Comparison of ENCODE assay signal across 27 mouse cellular contexts in genomic region chr14:28907659-28908058, GRCm38 (mm10).
"Had no signal": no experiment of that assay in that cellular context is flagged by ENCODE, and none has a peak within 500 bp of the region (broad histone marks: within the 10 kb centered on the region; RNA-seq: fewer than 3 reads in every experiment).

No protein-coding gene starts in this region.

- H3K36me3 ChIP-seq: heart, embryonic 10.5 days; heart, embryonic 12.5 days; hindbrain, embryonic 10.5 days; hindbrain, embryonic 12.5 days; intestine, embryonic 15.5 days; limb, embryonic 10.5 days; limb, embryonic 12.5 days; liver, embryonic 13.5 days; liver, embryonic 15.5 days had no signal

- H3K9ac ChIP-seq: heart, embryonic 12.5 days; hindbrain, embryonic 12.5 days; hindbrain, embryonic 14.5 days; intestine, embryonic 15.5 days; limb, embryonic 12.5 days; liver, embryonic 13.5 days; liver, embryonic 15.5 days had no signal

- H3K4me3 ChIP-seq: gastrocnemius, adult 2 months; heart, embryonic 10.5 days; heart, embryonic 12.5 days; hindbrain, embryonic 10.5 days; hindbrain, embryonic 12.5 days; intestine, embryonic 15.5 days; left cerebral cortex, adult 2 months; limb, embryonic 10.5 days; limb, embryonic 12.5 days; liver, embryonic 13.5 days; liver, embryonic 15.5 days had no signal

- H3K4me1 ChIP-seq: heart, embryonic 10.5 days; heart, embryonic 12.5 days; hindbrain, embryonic 10.5 days; hindbrain, embryonic 12.5 days; intestine, embryonic 15.5 days; liver, embryonic 13.5 days; liver, embryonic 15.5 days had no signal

- H3K27me3 ChIP-seq: heart, embryonic 12.5 days; hindbrain, embryonic 12.5 days; intestine, embryonic 15.5 days; limb, embryonic 12.5 days; liver, embryonic 13.5 days; liver, embryonic 15.5 days had no signal

- H3K9me3 ChIP-seq: heart, embryonic 10.5 days; heart, embryonic 12.5 days; hindbrain, embryonic 10.5 days; hindbrain, embryonic 12.5 days; intestine, embryonic 15.5 days; limb, embryonic 10.5 days; limb, embryonic 12.5 days; liver, embryonic 13.5 days; liver, embryonic 15.5 days had no signal

- ATAC-seq: hindbrain, embryonic 16.5 days; inflammation-experienced regulatory T-cells, adult 6 months; intestine, embryonic 15.5 days; intestine, postnatal 0 days had no signal

- H3K4me2 ChIP-seq: heart, embryonic 12.5 days; hindbrain, embryonic 12.5 days; hindbrain, embryonic 14.5 days; intestine, embryonic 15.5 days; limb, embryonic 12.5 days; liver, embryonic 11.5 days; liver, embryonic 13.5 days; liver, embryonic 15.5 days had no signal

- DNase-seq: gastrocnemius, adult 2 months; gastrocnemius, postnatal 10 days; gastrocnemius, postnatal 25 days; heart, adult 18-20 months; heart, postnatal 10 days; heart, postnatal 4 days; kidney, adult 18-20 months; kidney, adult 8-10 months; kidney, postnatal 10 days; kidney, postnatal 25 days; layer of hippocampus, adult 9-11 months; liver; liver, embryonic 13.5 days had no signal

- H3K27ac ChIP-seq: gastrocnemius, adult 2 months; heart, embryonic 10.5 days; hindbrain, embryonic 10.5 days; hindbrain, embryonic 12.5 days; hindbrain, embryonic 14.5 days; intestine, embryonic 15.5 days; left cerebral cortex, adult 2 months; limb, embryonic 10.5 days; limb, embryonic 12.5 days; liver, embryonic 13.5 days; liver, embryonic 15.5 days had no signal
